Mouse (Mus musculus) layer of hippocampus, postnatal 14 days (tissue): ENCODE results near the gene Mff. TPM values are rescaled to one million over a fixed set of nuclear protein-coding genes. Genes with fewer than 3 reads are reported as not detected.

ENCODE experiments used
- DNase-seq, 2 experiments: peaks; one replicate each; pipeline ENCODE4 v3.0.0; 2021 to 2022; ENCODE audit warnings: low spot score in 2 of 2, mixed read lengths in 1 of 2
- total RNA-seq, 2 experiments: library from RNA; stranded (reverse); gene quantifications; 2 replicates each; pipeline ENCODE4 v1.2.3; 2021

Gene Mff
- total RNA-seq, 2 experiments from 2014 or later = 248 to 260 TPM

GRCm38 (mm10) chr1:82768269-82768668 is 43.6 kb downstream of the Mff start, which contains the start of gene Tm4sf20:
Tm4sf20 (minus strand) TSS chr1:82768461.
- no peak for DNase-seq

DNA sequence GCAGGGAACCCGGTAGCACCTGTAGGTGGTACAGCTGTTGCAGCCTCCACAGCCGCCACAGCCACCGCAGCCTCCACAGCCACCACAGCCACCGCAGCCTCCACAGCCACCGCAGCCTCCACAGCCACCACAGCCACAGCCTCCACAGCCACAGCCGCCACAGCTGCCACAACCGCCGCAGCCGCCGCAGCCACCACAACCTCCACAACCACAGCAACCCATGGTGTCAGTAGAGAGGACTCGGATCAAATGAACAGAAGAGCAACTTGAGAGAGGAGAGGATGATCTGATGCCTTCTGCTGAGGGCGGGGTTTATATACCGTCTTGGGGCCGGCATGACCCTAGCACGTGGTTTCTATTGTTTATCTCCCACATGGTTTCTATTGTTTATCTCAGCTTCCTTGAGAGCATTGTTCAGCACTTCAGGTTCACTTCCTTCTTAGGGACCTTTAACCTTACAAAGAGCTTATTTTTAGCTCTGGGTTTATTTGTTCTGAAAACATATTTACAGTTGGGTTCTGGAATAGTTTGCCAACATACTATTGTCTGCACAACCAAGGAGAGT is 46.4 kb downstream of the Mff start, which contains the start of gene Gm47791:
TSS of gene Gm47791 (minus strand) at position 222 of the 565 bp plus-strand sequence.
- no peak for DNase-seq

DNA sequence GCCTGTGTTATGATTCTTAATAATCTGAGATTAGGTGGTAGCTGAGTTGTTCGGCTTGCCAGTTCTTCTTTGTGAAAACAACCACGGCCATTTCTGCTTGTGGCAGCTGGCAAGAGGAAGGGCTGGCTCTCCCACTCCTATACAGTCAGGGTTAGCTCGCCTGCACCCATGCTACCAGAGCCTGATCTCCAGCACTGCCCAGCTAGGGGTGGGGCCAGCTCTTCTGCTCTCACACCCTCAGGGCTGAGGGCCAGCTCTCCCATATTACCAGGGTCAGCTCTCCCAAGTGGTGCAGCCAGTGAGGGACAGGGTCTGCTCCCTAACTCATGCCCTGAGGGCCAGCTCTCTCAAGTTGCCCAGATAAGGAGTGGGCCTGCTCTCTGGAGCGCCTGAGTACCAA is 47.7 kb downstream of the Mff start:
- DNase-seq = no peak

- no peak for DNase-seq
Observed at GRCm38 (mm10) chr1:82773208-82773607, 48.5 kb downstream of the Mff start.

- no peak for DNase-seq
Observed at GRCm38 (mm10) chr1:82775293-82775692, 50.6 kb downstream of the Mff start.

- no peak for DNase-seq
Observed at GRCm38 (mm10) chr1:82779388-82779966, 54.8 kb downstream of the Mff start.

DNA sequence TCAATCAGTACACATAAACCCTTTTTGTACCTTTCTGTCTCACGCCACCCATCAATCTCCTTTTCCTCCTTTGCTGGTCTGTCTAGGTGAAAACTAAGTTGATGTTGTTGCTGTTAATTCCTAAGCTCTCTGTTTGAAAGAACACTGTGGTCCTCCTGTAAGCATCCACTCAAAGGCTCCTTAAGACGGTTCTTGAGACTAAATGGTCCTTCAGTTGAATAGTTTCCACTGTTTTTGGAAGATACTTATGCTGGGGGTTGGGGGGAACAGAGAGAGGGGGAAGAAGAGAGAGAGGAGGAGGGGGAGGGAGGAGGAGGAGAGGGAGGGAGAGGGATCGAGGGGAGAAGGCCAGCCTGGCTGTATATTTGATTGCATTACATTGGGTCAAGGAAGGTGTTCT is 58.9 kb downstream of the Mff start:
- no peak for DNase-seq

- DNase-seq = no peak
Observed at GRCm38 (mm10) chr1:82785546-82785945, 60.9 kb downstream of the Mff start.

GRCm38 (mm10) chr1:82787414-82787813 is 62.7 kb downstream of the Mff start:
- DNase-seq = peak; percentile 69 to 87

DNA sequence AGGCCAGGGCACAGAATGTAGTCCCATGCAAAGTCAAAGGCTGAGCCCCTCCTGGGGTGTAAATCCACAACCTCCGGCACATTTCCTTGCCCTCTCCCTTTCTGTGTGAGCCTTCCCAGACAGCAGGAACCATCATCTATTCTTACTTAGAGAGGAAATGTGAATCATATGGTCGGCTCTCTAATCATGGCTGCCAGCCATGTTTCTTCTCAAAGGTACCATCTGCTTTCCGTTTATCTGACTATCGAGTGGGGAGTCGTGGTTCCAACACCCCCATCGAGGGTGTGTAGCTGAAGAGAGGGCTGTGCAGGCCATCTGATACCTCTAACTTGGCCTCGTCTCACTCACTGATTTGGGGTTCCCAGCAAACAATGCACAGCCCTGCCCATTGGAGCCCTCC is 63.4 kb downstream of the Mff start:
- DNase-seq = peak; percentile 50 to 84

- no peak for DNase-seq
Observed at GRCm38 (mm10) chr1:82791105-82791504, 66.4 kb downstream of the Mff start.

GRCm38 (mm10) chr1:82792238-82792637 is 67.5 kb downstream of the Mff start:
- DNase-seq = no peak

DNA sequence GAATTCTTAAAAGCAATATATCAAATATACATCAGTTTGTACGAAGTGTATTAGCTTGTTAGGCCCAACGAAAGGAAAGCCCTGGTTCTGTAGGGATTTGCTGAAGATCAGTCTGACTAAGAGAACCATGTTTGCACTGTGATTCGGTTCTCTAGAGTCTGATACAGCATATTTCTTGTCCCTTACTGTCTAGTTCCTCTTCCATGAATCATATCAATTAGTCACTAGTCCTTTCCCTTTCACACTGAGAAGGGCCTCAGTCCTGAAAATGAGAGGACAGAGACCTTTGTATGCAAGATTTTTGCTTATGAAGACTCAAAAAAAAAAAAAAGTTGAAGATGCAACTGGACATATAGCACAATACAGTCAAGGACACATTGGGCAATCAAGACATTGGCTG is 68.4 kb downstream of the Mff start:
- DNase-seq = no peak

DNA sequence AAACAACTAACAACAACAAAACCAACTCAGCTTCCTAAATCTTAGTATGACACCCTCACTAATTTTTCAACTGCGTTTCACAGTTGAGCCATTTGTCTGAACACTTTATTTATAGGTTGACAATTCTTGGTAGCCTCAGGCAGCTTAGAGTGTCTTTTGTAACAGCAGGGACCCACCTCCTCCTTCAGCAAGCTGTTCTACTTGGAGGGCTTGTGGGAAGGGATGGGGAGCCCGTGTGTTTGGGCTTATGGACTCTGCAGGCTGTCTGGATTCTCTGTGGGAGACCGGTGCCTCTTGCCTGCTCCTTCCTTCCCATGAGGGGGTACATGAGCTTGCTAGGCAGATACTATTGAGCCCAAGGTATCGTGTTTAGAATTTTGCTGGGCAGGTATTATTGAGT is 69.3 kb downstream of the Mff start:
- DNase-seq = peak; percentile 31 to 55

DNA sequence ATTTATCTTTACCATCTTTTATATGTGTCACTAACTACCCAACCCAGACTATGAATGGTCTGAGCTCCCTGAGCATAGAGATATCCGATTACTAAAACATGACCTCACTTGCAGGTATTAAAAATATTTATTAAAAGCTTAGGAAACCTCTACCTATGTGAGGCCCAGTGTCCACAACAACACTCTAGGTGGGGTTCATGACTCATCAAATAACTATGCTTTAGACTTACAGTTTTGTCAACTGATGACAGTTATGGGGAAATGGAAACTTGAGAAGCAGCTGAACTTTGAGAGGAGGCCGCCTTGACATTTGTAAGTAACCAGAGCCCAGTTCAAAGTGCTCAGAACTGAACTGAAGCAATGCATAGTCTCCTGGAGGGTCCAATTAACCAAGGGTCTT is 70.5 kb downstream of the Mff start:
- no peak for DNase-seq

DNA sequence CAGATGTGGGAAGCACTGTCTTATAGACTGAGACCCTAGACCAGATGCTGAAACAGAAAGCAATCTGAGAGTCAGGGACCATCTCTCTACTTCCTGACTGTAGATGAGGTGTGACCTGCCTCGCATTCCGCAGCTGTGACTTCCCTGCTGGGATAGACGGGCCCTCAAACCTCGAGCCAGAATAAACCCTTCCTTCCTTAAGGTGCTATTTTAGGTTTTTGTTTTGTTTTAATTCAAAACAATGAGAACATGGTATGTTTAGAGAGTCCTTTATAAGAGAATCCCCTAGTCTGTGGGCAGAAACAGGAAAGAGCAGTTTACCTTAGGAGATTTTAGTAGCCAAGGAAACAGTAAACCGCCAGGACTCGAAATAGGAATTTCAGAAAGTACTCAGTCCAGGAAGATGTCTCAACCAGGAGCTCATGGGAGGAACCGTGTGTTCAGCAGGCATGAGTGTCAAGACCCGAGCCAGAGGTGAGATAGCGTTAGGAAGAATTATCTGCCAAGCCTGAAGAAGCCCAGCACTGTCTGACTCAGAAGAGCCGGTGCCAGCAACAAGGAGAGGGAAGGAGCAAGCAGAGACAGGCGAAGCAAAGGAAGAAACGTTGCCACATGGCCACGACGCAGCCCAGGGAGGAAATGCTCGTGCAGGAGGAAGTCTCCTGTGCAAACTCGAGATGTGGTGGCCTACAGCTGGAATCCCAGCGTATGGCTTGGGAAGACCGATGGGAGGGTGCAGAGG is 71.2 kb downstream of the Mff start:
- no peak for DNase-seq

DNA sequence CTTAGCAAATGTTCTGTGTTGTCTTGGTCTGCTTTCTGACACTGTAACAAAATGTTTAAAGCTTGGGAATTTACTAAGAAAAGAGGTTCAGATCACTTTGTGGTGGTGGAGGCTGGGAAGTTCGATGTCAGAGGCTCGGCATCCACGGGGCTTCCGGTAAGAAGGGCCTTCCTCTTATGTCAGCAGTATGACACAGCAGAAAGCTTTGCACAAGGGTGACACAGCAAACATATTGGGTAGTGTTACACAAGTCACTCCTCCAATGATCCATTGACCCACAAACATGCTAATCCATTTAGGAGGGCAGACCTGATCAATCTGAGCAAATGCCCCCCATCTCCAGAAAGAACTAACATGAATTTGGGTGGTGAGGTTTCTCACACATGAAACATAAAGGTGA is 72.4 kb downstream of the Mff start:
- DNase-seq = no peak

- no peak for DNase-seq
Observed at GRCm38 (mm10) chr1:82798304-82798703, 73.6 kb downstream of the Mff start.

- DNase-seq = peak in 1 of 2 experiments; percentile 36
Observed at GRCm38 (mm10) chr1:82798922-82799321, 74.2 kb downstream of the Mff start.

GRCm38 (mm10) chr1:82801105-82801783 is 76.6 kb downstream of the Mff start:
- DNase-seq = no peak
